In the genomic region with DNA sequence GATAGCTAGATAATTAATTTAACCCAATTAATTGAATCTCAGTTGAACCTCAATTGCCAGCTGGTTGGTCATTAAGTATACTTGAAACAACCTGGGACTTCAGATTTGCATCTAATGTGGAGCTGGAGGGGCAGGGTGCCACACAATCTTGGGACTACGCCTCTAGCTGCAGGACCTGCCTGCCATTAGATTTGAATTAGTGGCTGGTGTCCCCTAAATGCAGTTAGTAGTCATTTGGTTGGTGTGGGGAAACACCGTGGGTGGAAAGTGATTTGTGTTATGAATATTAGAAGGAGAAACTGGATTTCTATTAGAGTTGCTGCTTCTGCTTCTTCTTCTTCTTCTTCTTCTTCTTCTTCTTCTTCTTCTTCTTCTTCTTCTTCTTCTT, we compare ENCODE assay signal across 8 mouse cellular contexts. TPM values are rescaled to one million over a fixed set of nuclear protein-coding genes. Genes with fewer than 3 reads are reported as not detected.
DNase-seq lines count a peak whose midpoint lies in the region; ATAC-seq and TF ChIP-seq lines count a peak whose summit lies in the region.

No protein-coding gene starts in this region.

- peak overlapping the region; percentile 88 for H3K4me3 ChIP-seq in heart, embryonic 10.5 days
- peak overlapping the region; percentile 69 to 87; a peak in 3 of 4 replicates for H3K4me3 ChIP-seq in MEL (ENCODE audit: control insufficient read depth in 1 of 2, insufficient read depth in 1 of 2, low read depth in 2 of 2, low read length in 2 of 2)
- H3K4me3 ChIP-seq in heart, embryonic 15.5 days: peak overlapping the region; percentile 78
- peak overlapping the region; percentile 58; the same call in 1 of the 2 replicates for H3K4me3 ChIP-seq in macrophage (ENCODE audit: inconsistent target)

- TF ChIP-seq CTCF in MEL (IDR thresholded peaks at IDR 0.05 in 2 of 3, conservative IDR thresholded peaks at IDR 0.05 in 1 of 3; ENCODE audit: control insufficient read depth in 1 of 3, insufficient read depth in 1 of 3, low read depth in 2 of 3, low read length in 3 of 3, poor library complexity in 1 of 3, severe bottlenecking in 1 of 3): no peak

- no peak for TF ChIP-seq RAD21 in MEL (IDR thresholded peaks at IDR 0.05; ENCODE audit: low read depth, low read length)

- no peak for TF ChIP-seq EP300 in MEL (IDR thresholded peaks at IDR 0.05; ENCODE audit: low read depth in 1 of 2, low read length in 2 of 2)

- DNase-seq in heart, embryonic 10.5 days (ENCODE audit: low spot score): no peak
- no peak for DNase-seq in heart, postnatal 25 days (ENCODE audit: low spot score)
- no peak for DNase-seq in MEL (ENCODE audit: low read depth, low spot score)
- no peak for DNase-seq in spleen, postnatal 4 days (ENCODE audit: low spot score in 2 of 2)
- no peak for DNase-seq in left cerebral cortex, postnatal 25 days (ENCODE audit: low spot score in 2 of 2)
- DNase-seq in layer of hippocampus, adult 11-12 months (ENCODE audit: low spot score): no peak

- peak overlapping the region; percentile 93 for H3K27ac ChIP-seq in heart, embryonic 10.5 days
- H3K27ac ChIP-seq in MEL (ENCODE audit: control insufficient read depth, low read depth, low read length): peak overlapping the region; percentile 75; the same call in 1 of the 2 replicates
- H3K27ac ChIP-seq in heart, embryonic 15.5 days: peak overlapping the region; percentile 82; the same call in 1 of the 2 replicates
- no peak overlapping the region for H3K27ac ChIP-seq in macrophage

- no peaks in the 10 kb centered on the region for H3K9me3 ChIP-seq in heart, embryonic 10.5 days
- H3K9me3 ChIP-seq in MEL (replicated peaks; ENCODE audit: insufficient read depth, low read length): no peaks in the 10 kb centered on the region
- H3K9me3 ChIP-seq in heart, embryonic 15.5 days (replicated peaks): no peaks in the 10 kb centered on the region

- H3K27me3 ChIP-seq in heart, embryonic 10.5 days (ENCODE audit: insufficient read depth, poor library complexity, severe bottlenecking): no peaks in the 10 kb centered on the region
- H3K27me3 ChIP-seq in MEL (ENCODE audit: control insufficient read depth in 1 of 2, insufficient read depth in 2 of 2, low read length in 2 of 2): no peaks in the 10 kb centered on the region
- no peaks in the 10 kb centered on the region for H3K27me3 ChIP-seq in heart, embryonic 15.5 days

- no peaks in the 10 kb centered on the region for H3K4me1 ChIP-seq in heart, embryonic 10.5 days
- H3K4me1 ChIP-seq in MEL (ENCODE audit: control insufficient read depth in 1 of 2, insufficient read depth in 2 of 2, low read length in 2 of 2): peaks cover 6% of the 10 kb centered on the region in 2 experiments
- H3K4me1 ChIP-seq in heart, embryonic 15.5 days (replicated peaks): peaks cover 6% of the 10 kb centered on the region

- no peak for ATAC-seq in heart, embryonic 15.5 days (replicated peaks; ENCODE audit: insufficient number of reproducible peaks, insufficient read depth, low FRiP score, low read depth)

- H3K36me3 ChIP-seq in heart, embryonic 10.5 days: peaks cover 7% of the 10 kb centered on the region
- peaks cover 9 to 27% of the 10 kb centered on the region in 2 experiments for H3K36me3 ChIP-seq in MEL (ENCODE audit: control insufficient read depth in 1 of 2, insufficient read depth in 2 of 2, low read length in 2 of 2)
- peaks cover 1% of the 10 kb centered on the region; the same call in 1 of the 2 replicates for H3K36me3 ChIP-seq in heart, embryonic 15.5 days
- 0 out of 2 replicates have a peak, but pooled peaks cover 4% of the 10 kb centered on the region for H3K36me3 ChIP-seq in macrophage (ENCODE audit: inconsistent target)

- H3K9ac ChIP-seq in MEL (ENCODE audit: control insufficient read depth, low read depth, low read length, poor library complexity, severe bottlenecking): peak overlapping the region; percentile 74
- no peak overlapping the region for H3K9ac ChIP-seq in heart, embryonic 15.5 days

- intact Hi-C loops in heart, postnatal 25 days (cut with DNase I): loop anchor here (2.0 to 10.0 kb wide), 3 partner anchors 79 to 1917 kb away; a partner anchor contains a TSS
- intact Hi-C loops in left cerebral cortex, postnatal 25 days (cut with DNase I): no loop called here

- TF ChIP-seq POLR2A in MEL (IDR thresholded peaks at IDR 0.05; ENCODE audit: control insufficient read depth in 1 of 2, insufficient read depth in 1 of 2, low read depth in 1 of 2, low read length in 2 of 2, poor library complexity in 1 of 2): no peak

- WGBS in heart, embryonic 10.5 days: 88% methylated on average over 2 of the region's 2 CpGs
- WGBS in heart, embryonic 15.5 days: 89% methylated on average over 2 of the region's 2 CpGs
- WGBS in macrophage (ENCODE audit: missing documents): 86% methylated on average over 2 of the region's 2 CpGs

- H3K4me2 ChIP-seq in heart, embryonic 15.5 days: peak overlapping the region; percentile 50

- H3K79me2 ChIP-seq in MEL (ENCODE audit: control insufficient read depth, insufficient read depth, low read length, poor library complexity): peaks cover 13% of the 10 kb centered on the region
- peaks cover 23% of the 10 kb centered on the region for H3K79me2 ChIP-seq in macrophage (ENCODE audit: inconsistent target)

TF ChIP-seq in MEL, 35 proteins besides CTCF, POLR2A, EP300 and RAD21:
- TF ChIP-seq ZNF384 (IDR thresholded peaks at IDR 0.05; ENCODE audit: low read depth, low read length): 0 out of 2 replicates have a peak, but pooled peaks have one; percentile 6
- no peak for TF ChIP-seq SIN3A (IDR thresholded peaks at IDR 0.05; ENCODE audit: low read length)

RNA-seq across cellular contexts. Expression of a gene that starts 0.5 kb away (rescaled TPM):
- polyA plus RNA-seq in heart, embryonic 10.5 days (2016; fragmentation: Nextera tagmentation; extraction: Ambion mirVana): 18.3 and 18.9 TPM in 2 replicates
- total RNA-seq in heart, postnatal 25 days (2021): 10 to 100 TPM; 22.3 to 23.8 TPM
- total RNA-seq in MEL (2012; rRNA removed): 20.5 and 23.8 TPM in 2 replicates
- 10 to 100 TPM in 1 of 2 experiments, not detected in 1; 19.4 TPM for polyA plus RNA-seq in MEL (2012; ENCODE audit: insufficient read depth in 1 of 2, insufficient read length in 2 of 2, low read depth in 1 of 2, low replicate concordance in 2 of 2, missing spikeins in 1 of 2)
- polyA plus RNA-seq in heart, embryonic 15.5 days (2015; fragmentation: Nextera tagmentation; extraction: Ambion mirVana): 12.9 and 15.2 TPM in 2 replicates
- total RNA-seq in macrophage (2018; cell fraction: chromatin; rRNA removed): 10 to 100 TPM in 13 of 26 experiments, 1 to 10 TPM in 13; 4.2 to 20.3 (median 10.0) TPM
- total RNA-seq in macrophage (2018; cell fraction: cytosol; rRNA removed): 10 to 100 TPM; 15.6 to 37.9 (median 23.3) TPM
- total RNA-seq in macrophage (2018; cell fraction: nucleus; rRNA removed): 10 to 100 TPM in 21 of 26 experiments, 1 to 10 TPM in 5; 6.7 to 38.3 (median 17.1) TPM
- polyA plus RNA-seq in macrophage (2018): 11.1 to 13.5 TPM (median 11.5 TPM) in 3 replicates
- 10 to 100 TPM; 20.5 to 22.0 TPM for total RNA-seq in left cerebral cortex, postnatal 25 days (2021)
